Mouse (Mus musculus) midbrain, embryonic 16.5 days (tissue): ENCODE data around the gene Elp4. TPM values are rescaled to one million over a fixed set of nuclear protein-coding genes. Genes with fewer than 3 reads are reported as not detected.
A peak's percentile ranks its signal among the peaks of the same experiment; 100 is the strongest.

Experiments used
- ATAC-seq: fragments of 200-750 bp; cut with Nextera tagmentation; 2 replicates; pipeline ENCODE4 v1.8.0; 2017; ENCODE audit warnings: moderate TSS enrichment
- H3K27ac ChIP-seq: fragments of 300-500 bp; sonication (generic); 2 replicates; pipeline ENCODE4 v1.5.1; 2014; ENCODE audit warnings: mild to moderate bottlenecking, low read length, mixed read lengths
- H3K27me3 ChIP-seq: fragments of 300-500 bp; sonication (generic); 2 replicates; pipeline ENCODE4 v1.6.1; 2014; ENCODE audit warnings: low read depth, low read length, mixed read lengths; ENCODE audit not compliant: control insufficient read depth, insufficient read depth
- H3K36me3 ChIP-seq: fragments of 300-500 bp; sonication (generic); 2 replicates; pipeline ENCODE4 v1.6.1; 2014; ENCODE audit warnings: mild to moderate bottlenecking, low read length, moderate library complexity, mixed read lengths; ENCODE audit not compliant: control insufficient read depth, insufficient read depth
- H3K4me1 ChIP-seq: fragments of 300-500 bp; sonication (generic); 2 replicates; pipeline ENCODE4 v1.6.1; 2014; ENCODE audit warnings: mild to moderate bottlenecking, low read length, mixed read lengths; ENCODE audit not compliant: control insufficient read depth, insufficient read depth
- H3K4me2 ChIP-seq: fragments of 300-500 bp; sonication (generic); 2 replicates; pipeline ENCODE4 v1.6.1; 2014; ENCODE audit warnings: mild to moderate bottlenecking, low read length, mixed read lengths
- H3K4me3 ChIP-seq: fragments of 300-500 bp; sonication (generic); 2 replicates; pipeline ENCODE4 v1.5.1; 2014; ENCODE audit warnings: low read depth, mild to moderate bottlenecking, low read length, moderate library complexity, mixed read lengths
- H3K9ac ChIP-seq: fragments of 300-500 bp; sonication (generic); 2 replicates; pipeline ENCODE4 v1.6.1; 2014; ENCODE audit warnings: low read depth, low read length, mixed read lengths
- H3K9me3 ChIP-seq: fragments of 300-500 bp; sonication (generic); replicated peaks from 2 replicates; pipeline ENCODE4 v1.6.1; 2014; ENCODE audit warnings: mild to moderate bottlenecking, low read length, mixed read lengths; ENCODE audit not compliant: control insufficient read depth, poor library complexity, severe bottlenecking
- WGBS: fragments of 180-500 bp; shearing (Covaris S2); extraction: QIAGEN DNeasy Blood & Tissue Kit; methylation state at CpG from one replicate; pipeline ENCODE4 v1.1.7; 2014; 5-methylcytosine and 5-hydroxymethylcytosine counted together
- polyA plus RNA-seq: library from polyadenylated mRNA; unstranded; fragments of >200 nt; fragmentation: Nextera tagmentation; extraction: Ambion mirVana; gene quantifications from 2 replicates; pipeline ENCODE4 v1.2.1, GENCODE M21; 2015

Gene Elp4
- 41.3 and 42.1 TPM in 2 replicates for polyA plus RNA-seq

- H3K36me3 ChIP-seq, result no peaks in the 10 kb centered on the region
- H3K4me2 ChIP-seq, result peak within 1 kb of the TSS; percentile 87
- H3K4me3 ChIP-seq, result peak within 1 kb of the TSS; percentile 94
- ATAC-seq, result peak; percentile 100
- H3K9ac ChIP-seq, result peak within 1 kb of the TSS; percentile 90
- WGBS, result under 1% methylated on average over 39 of the region's 39 CpGs
- no peaks in the 10 kb centered on the region for H3K27me3 ChIP-seq
- H3K4me1 ChIP-seq, result peaks cover 7% of the 10 kb centered on the region; the same call in 1 of the 2 replicates
- no peaks in the 10 kb centered on the region for H3K9me3 ChIP-seq
- 0 out of 2 replicates have a peak within 1 kb of the TSS, but pooled peaks have one; percentile 52 for H3K27ac ChIP-seq
These were observed at the start of gene Elp4, which contains the start of gene Immp1l for GRCm38 (mm10) chr2:105903896-105904756. Gene Elp4 (minus strand): TSS chr2:105904564. Gene Immp1l (plus strand): TSS chr2:105904638.

GRCm38 (mm10) chr2:105953862-105954261 lies 49.5 kb upstream of the Elp4 start:
- Histone ChIP-seq H3K4me1 (no peaks in the 10 kb centered on the region), H3K4me3 (no peak overlapping the region), H3K36me3 (no peaks in the 10 kb centered on the region), H3K27ac (no peak overlapping the region), H3K27me3 (no peaks in the 10 kb centered on the region), H3K9me3 (no peaks in the 10 kb centered on the region; the same call in 1 of the 2 replicates), H3K4me2 (no peak overlapping the region), H3K9ac (no peak overlapping the region)
- WGBS, result 96% methylated on average over 4 of the region's 4 CpGs
- no peak for ATAC-seq

- Histone ChIP-seq H3K9me3 (no peaks in the 10 kb centered on the region; the same call in 1 of the 2 replicates), H3K4me2 (no peak overlapping the region), H3K27me3 (no peaks in the 10 kb centered on the region), H3K27ac (no peak overlapping the region), H3K4me3 (no peak overlapping the region), H3K4me1 (no peaks in the 10 kb centered on the region), H3K36me3 (no peaks in the 10 kb centered on the region), H3K9ac (no peak overlapping the region)
- 94% methylated on average over 1 of the region's 1 CpGs for WGBS
- ATAC-seq, result no peak
These were observed 47.1 kb upstream of the Elp4 start for GRCm38 (mm10) chr2:105951350-105951940.

GRCm38 (mm10) chr2:105950131-105950530 lies 45.8 kb upstream of the Elp4 start:
- Histone ChIP-seq H3K36me3 (no peaks in the 10 kb centered on the region), H3K9ac (no peak overlapping the region), H3K27me3 (no peaks in the 10 kb centered on the region), H3K27ac (no peak overlapping the region), H3K4me1 (no peaks in the 10 kb centered on the region), H3K9me3 (no peaks in the 10 kb centered on the region; the same call in 1 of the 2 replicates), H3K4me3 (no peak overlapping the region), H3K4me2 (no peak overlapping the region)
- ATAC-seq, result no peak
- 81% methylated on average over 2 of the region's 2 CpGs for WGBS

- WGBS, result 29% methylated on average over 5 of the region's 5 CpGs
- Histone ChIP-seq H3K36me3 (no peaks in the 10 kb centered on the region), H3K27ac (no peak overlapping the region), H3K9ac (no peak overlapping the region), H3K4me2 (no peak overlapping the region), H3K27me3 (peaks cover 2% of the 10 kb centered on the region), H3K4me1 (peaks cover 3% of the 10 kb centered on the region; the same call in 1 of the 2 replicates), H3K4me3 (no peak overlapping the region), H3K9me3 (no peaks in the 10 kb centered on the region)
- peak; percentile 84 for ATAC-seq
These were observed 13.4 kb upstream of the Elp4 start for GRCm38 (mm10) chr2:105917623-105918346.

- no peak for ATAC-seq
- H3K9ac ChIP-seq, result no peak overlapping the region
- no peak overlapping the region for H3K27ac ChIP-seq
- H3K4me1 ChIP-seq, result peaks cover 3% of the 10 kb centered on the region; the same call in 1 of the 2 replicates
- WGBS, result 100% methylated on average over 1 of the region's 1 CpGs
- H3K9me3 ChIP-seq, result no peaks in the 10 kb centered on the region
- H3K27me3 ChIP-seq, result peaks cover 2% of the 10 kb centered on the region
- H3K4me2 ChIP-seq, result no peak overlapping the region
- no peak overlapping the region for H3K4me3 ChIP-seq
- H3K36me3 ChIP-seq, result no peaks in the 10 kb centered on the region
These were observed 12.3 kb upstream of the Elp4 start for GRCm38 (mm10) chr2:105916671-105917070.

- ATAC-seq, result peak; percentile 71
- H3K27me3 ChIP-seq, result peaks cover 3% of the 10 kb centered on the region
- H3K36me3 ChIP-seq, result no peaks in the 10 kb centered on the region; the same call in 1 of the 2 replicates
- WGBS, result 22% methylated on average over 6 of the region's 6 CpGs
- peaks cover 3% of the 10 kb centered on the region; the same call in 1 of the 2 replicates for H3K4me1 ChIP-seq
- no peak overlapping the region for H3K9ac ChIP-seq
- H3K4me2 ChIP-seq, result peak overlapping the region; percentile 28; the same call in 1 of the 2 replicates
- H3K9me3 ChIP-seq, result no peaks in the 10 kb centered on the region
- H3K4me3 ChIP-seq, result no peak overlapping the region
- H3K27ac ChIP-seq, result no peak overlapping the region
These were observed 9.4 kb upstream of the Elp4 start for GRCm38 (mm10) chr2:105913655-105914366.

- WGBS, result 93% methylated on average over 3 of the region's 3 CpGs
- no peaks in the 10 kb centered on the region for H3K4me1 ChIP-seq
These were observed 6.2 kb upstream of the Elp4 start for GRCm38 (mm10) chr2:105910611-105911010.

More at GRCm38 (mm10) chr2:105910611-105911010, 6.2 kb upstream of the Elp4 start:
- no peak overlapping the region for H3K4me2 ChIP-seq
- no peak overlapping the region for H3K27ac ChIP-seq
- H3K9ac ChIP-seq, result no peak overlapping the region
- peaks cover 3% of the 10 kb centered on the region for H3K27me3 ChIP-seq
- no peak for ATAC-seq
- H3K4me3 ChIP-seq, result no peak overlapping the region
- H3K9me3 ChIP-seq, result no peaks in the 10 kb centered on the region
- H3K36me3 ChIP-seq, result no peaks in the 10 kb centered on the region; the same call in 1 of the 2 replicates
